Mouse (Mus musculus): Measurements from ENCODE around the gene Thsd4.

DNA sequence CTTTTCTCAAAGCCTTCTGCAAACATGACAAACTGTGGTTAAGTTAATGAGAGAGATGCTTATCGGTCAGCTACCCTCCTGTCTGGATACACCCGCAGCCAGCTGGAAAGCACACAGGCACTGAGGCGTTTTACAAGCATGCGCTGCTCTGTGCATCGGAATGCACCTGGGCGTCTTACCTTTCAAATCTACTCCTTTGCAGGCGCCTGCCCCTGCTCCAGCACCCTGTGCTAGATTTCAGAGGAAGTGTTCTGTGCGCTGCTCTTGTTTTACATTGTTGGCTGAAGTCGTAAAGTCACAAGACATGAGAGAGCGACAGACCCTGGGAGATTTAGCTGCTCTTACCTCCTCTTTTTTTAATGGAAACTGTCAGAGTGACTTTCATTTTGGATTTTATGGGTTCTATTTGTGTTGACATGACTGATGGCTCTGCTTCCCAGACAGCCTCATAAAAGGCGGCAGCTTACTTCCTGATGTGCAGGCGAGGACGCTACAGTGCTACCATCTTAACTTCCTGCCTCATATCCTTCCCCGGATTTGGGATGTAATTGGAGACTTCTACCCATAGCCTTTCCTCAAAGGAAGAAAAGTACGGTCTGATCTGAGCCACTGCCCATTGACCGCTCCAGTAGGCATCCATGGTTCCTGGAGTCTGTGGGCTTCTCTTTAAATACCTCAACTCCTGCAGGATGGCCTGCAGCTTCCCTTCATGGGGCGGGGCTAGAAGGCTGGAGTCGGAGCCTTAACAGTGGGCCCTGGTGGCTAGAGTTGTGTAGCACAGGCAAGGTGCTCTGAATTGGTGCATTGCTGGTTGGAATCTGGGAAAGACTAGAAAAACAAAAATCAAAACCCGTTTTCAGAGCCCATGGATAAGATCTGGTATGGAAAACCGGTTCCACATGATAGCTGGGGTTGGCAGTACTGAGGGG, 40.9 kb upstream of the Thsd4 start:
- TF ChIP-seq CTCF (IDR thresholded peaks at IDR 0.05; ENCODE audit: control insufficient read depth, insufficient read depth, low read length) (peak; percentile 8; the same call in 1 of the 2 replicates), POLR2A (IDR thresholded peaks at IDR 0.05; ENCODE audit: borderline replicate concordance, control insufficient read depth, low read depth, low read length) (no peak)
